Mouse (Mus musculus): Measurements from ENCODE around the gene Olfml2b. TPM values are rescaled to one million over a fixed set of nuclear protein-coding genes. Genes with fewer than 3 reads are reported as not detected.

Olfml2b gene
- total RNA-seq, 2 experiments from 2014 or later = 54.3 to 69.6 TPM

GRCm38 (mm10) chr1:170646606-170647287, 2.4 kb downstream of the Olfml2b start:
- DNase-seq = no peak

- DNase-seq = no peak
Measured at GRCm38 (mm10) chr1:170647381-170647780, 3.0 kb downstream of the Olfml2b start.

DNA sequence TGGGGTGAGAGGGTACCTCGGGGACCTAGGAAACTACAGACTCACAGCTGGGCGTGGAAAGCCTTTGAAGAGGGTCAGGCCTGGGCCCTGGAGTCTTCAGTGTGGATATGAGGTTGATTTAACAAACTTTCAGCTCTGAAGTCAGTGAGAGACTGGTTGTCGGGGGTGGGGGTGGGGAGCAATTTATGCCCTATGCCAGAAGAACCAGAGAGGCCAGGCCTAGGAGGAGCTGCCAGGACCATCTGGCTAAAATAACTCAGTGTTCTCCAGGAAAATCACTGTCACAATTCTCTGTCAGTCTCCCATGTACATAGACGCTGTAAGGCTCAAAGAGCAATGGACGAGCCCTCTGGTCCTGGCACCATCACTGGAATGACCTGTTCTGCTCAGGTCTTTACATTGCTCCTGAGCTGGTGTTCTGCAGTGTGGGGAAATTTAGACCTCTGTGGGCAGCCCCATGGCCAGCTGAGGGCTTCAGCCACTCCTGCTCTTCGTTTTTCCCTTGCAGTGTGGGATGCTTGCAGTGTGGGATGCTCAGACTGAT, 3.7 kb downstream of the Olfml2b start:
- no peak for DNase-seq

DNA sequence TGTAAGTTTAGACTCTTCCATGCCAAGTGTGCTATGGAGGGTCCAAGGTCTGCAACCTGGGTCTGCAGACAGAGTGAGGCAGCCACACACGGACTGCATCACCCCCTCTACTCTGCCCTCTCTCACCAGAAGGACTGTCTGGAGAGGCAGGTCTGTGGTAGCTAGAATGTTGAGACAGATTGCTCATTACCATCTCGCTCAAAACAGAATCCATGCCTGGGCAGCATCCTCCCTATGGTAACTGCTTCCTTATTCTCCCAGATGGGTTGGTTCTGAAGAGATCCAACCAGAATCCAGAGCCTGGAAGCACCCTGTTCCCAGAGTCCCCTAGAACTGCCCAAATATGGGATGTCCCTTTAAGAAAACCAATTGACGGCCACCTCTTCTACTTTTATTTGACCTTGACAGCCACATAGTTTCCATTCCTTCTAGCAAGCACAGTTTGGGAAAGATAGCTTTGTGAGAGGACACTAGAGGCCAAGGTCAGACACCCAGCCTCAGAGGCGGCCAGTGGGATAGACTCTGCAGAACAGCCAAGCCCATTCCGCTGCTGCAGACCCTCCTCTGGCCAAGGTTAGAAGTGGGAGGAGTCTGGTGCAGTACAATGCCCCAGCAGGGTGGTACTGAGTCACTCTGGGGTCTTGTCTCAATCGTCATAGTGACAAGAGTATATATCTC, 6.9 kb downstream of the Olfml2b start:
- no peak for DNase-seq

GRCm38 (mm10) chr1:170651989-170652740, 7.8 kb downstream of the Olfml2b start:
- no peak for DNase-seq

DNA sequence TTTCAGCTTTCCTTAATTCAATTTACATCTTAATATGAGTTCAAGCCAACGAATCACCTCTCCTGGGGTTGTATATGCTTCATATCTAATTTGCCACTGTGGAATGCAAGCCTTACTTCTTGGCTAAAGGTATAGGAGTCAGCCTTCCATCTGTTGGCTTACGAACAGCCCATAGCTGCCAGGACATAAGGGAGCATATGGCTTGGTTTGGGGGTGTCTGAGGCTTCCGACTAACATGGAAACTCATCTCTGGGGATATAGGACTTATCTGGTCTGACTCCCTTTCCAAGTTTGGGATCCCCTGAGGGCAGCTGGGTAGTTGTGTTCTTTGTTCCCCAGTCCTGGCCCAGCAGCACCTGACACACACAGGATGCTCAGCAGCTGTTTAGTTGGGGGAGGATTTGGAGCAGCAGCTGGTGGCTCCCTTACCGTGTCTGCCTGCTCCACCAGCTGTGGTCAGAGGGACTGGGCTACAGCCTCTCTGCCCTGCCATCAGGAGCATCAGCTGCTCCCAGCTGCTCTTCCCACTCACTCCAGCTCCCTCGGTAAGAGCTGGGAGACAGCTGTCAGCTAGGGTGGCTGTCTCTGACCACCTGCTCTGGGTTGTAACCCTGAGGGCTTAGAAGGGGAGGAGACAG, 11.1 kb downstream of the Olfml2b start:
- DNase-seq = no peak

GRCm38 (mm10) chr1:170656518-170657227, 12.3 kb downstream of the Olfml2b start:
- DNase-seq = no peak

DNA sequence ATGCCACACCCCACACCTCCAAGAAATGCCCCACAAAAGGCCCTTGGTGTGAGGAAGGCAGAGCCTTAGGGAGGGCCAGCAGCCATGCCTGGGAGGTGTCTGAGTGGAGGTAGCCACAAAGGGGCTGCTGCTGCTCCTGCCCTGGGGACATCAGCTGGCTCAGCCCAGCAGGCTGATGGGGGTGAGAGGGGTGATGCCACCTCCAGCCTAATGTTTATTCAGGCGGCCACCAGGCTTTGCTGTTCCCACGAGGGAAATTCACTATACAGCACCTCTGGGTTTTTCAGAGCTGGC, 12.8 kb downstream of the Olfml2b start:
- no peak for DNase-seq

- DNase-seq = no peak
Measured at GRCm38 (mm10) chr1:170657643-170658314, 13.4 kb downstream of the Olfml2b start.

DNA sequence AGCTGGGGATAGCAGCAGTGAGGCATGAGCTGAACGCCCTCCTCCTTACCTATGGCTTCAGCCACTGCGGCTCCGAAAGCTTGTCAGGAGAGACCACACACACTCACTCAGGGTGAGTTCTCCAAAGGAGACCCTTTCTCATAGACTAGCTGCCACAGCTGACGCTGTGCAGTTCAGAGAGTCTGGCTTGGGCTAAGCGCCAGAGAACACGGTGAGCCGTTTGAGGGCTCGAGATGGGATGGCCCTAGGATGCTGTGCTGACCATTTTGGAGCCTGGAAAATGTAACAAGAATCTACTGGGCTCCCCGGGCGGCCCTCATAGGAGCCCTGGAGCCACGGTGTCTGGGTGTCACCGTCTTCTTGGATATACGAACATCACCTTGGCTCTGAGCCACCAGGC, 14.9 kb downstream of the Olfml2b start:
- DNase-seq = no peak

DNA sequence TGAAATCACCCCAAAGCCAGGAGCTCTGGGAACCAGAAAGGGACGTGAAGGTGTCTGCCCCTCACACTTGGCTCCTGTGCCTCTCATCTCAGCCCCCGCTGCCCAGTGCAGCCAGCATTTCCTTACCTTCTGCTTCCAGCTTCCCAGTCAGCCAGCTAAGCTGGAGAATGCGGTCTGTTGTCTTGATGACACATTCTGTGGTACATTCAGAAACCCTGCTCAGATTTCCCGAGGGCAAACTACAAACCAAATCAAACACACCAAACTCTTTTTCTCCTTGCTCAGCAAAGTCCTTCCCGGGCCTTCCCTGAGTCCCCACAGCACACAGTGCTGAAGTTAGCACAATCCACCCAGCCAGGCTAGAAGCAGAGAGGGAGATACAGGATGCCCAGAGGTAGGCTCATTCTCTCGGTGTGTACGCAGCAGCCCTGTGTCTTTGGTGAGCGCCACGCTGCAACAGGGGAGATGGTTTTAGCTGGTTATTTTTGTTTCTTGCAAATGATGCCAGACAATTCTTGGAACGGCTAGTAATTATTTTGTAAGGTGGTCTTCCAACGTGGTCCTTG, 20.4 kb downstream of the Olfml2b start:
- no peak for DNase-seq

- DNase-seq = no peak
Measured at GRCm38 (mm10) chr1:170665200-170665599, 20.9 kb downstream of the Olfml2b start.

DNA sequence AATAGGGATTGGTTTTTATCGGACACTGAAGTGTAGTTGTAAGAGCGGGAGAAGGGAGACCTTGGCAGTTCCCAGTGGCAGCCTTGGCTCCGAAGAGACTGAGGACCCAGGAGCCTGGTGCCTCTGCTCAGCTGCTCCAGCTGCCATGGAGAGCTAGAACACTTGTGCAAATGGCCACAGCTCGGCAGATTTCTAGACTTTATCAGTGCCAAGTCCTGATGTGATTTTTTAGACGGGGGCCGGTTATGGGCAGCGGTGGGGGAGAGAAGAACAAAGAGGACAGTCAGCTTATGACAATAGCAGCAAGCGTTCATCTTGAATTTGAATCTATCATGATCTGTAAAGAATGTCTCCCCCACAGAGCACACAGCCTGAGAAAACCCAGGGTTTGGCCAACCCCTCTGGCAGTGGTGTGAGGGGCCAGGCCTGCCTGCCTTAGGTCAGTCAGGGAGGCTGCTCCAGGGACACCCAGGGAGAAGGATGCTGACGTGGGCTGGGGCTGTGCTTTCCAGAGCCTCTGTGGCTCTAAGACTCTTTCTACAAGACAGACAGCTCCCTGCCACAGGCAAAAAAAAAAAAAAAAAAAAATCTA, 29.9 kb downstream of the Olfml2b start:
- DNase-seq = peak; percentile 52

GRCm38 (mm10) chr1:170677681-170678080, 33.3 kb downstream of the Olfml2b start:
- DNase-seq = no peak

DNA sequence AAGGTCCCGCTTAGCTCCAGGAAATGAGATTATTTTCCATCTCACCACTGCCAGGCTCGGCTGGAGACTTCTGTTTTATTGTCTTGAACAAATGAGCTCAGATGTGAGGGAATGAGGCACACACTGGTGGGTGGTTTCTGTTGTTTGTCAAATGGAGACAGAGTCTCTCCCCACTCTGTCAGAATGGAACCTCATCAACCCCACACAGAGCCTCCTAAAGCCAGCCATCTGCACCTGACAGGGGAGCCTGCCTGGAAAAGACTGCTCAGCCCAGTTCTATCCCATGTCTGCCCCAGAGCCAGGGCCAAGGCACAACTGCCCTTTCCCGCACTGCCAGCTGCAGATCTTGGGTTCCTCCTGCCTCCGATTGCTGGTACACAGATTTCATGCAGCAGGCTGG, 34.5 kb downstream of the Olfml2b start:
- DNase-seq = no peak

DNA sequence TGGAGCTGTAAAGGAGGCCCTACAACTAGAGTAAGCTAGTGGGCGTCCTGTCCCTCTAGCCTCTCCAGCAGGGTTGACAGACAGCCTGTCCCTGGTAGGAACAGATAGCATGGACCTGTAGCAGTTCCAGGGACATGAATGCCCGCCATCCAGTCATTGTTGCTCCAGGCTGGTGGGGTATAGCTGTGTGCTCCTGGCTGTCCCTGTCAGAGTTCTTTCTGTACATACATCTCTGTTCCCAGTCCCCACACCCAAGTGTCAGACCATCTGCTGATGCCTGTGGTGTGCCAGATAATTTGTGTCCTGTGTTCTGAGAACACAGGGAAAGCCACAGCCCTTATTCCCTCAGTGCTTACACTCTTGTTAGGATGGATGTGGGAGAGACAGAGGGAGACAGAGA, 35.3 kb downstream of the Olfml2b start:
- no peak for DNase-seq

- no peak for DNase-seq
Measured at GRCm38 (mm10) chr1:170683863-170684262, 39.5 kb downstream of the Olfml2b start.

GRCm38 (mm10) chr1:170689773-170690172, 45.4 kb downstream of the Olfml2b start:
- no peak for DNase-seq

DNA sequence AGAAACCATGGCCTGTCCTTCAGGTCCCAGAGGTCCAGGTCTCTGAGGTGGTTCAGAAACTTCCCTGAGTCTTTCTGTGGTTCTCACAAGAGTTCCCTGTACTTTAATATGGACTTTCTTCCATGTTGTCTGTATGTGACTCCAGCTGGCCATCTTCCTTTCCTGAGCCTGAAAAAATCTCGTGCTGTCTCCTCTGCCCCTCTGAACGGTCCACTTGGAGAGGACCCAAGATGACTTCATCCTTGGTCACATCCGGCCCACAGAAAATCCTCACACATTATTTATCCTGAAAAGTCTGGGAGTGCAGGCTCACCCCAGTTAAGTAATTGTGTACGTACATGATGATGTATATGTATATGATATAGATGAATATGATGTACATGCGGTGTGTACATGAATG, 47.0 kb downstream of the Olfml2b start:
- DNase-seq = no peak

- DNase-seq = peak; percentile 39
Measured at GRCm38 (mm10) chr1:170694821-170695291, 50.5 kb downstream of the Olfml2b start.

DNA sequence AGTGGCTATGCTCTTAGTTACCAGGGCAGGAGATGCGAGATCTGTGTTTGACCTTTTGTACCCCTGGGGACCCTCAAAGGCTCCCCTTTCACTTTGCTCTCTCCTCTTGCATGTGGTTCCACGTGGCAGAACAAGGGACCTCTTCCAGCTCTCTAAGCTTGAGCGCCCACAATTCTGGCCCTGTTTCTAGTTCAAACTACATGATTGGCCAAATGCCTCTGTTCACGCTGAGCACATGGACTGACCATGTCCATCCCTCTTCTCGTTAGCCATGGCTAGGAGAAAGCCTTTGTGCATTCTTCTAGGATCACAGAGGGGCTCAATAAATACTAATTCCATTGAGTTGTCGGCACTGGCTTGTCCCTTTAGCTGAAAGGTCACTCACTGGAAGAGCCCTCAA, 51.0 kb downstream of the Olfml2b start:
- DNase-seq = no peak
